ENCODE assay signal across 28 mouse cellular contexts in genomic region chr4:24752517-24753208, GRCm38 (mm10).
DNase-seq lines count a peak whose midpoint lies in the region; ATAC-seq and TF ChIP-seq lines count a peak whose summit lies in the region.
"Had no signal": no experiment of that assay in that cellular context is flagged by ENCODE, and none has a peak within 500 bp of the region (broad histone marks: within the 10 kb centered on the region; RNA-seq: fewer than 3 reads in every experiment).

No protein-coding gene starts in this region.

- DNase-seq in forebrain, embryonic 14.5 days (ENCODE audit: low spot score) = peak; percentile 10
- DNase-seq in layer of hippocampus, adult 2 months (ENCODE audit: low spot score in 2 of 2) = peak; percentile 10 to 19
- no peak for DNase-seq in layer of hippocampus, postnatal 25 days (ENCODE audit: extremely low spot score in 1 of 2, low spot score in 1 of 2)
- peak; percentile 53 for DNase-seq in brain, adult 2 months (ENCODE audit: low read depth, low spot score)
- DNase-seq in forebrain, postnatal 0 days = peak; percentile 73
- DNase-seq in adrenal gland, adult 18-20 months (ENCODE audit: low spot score in 2 of 2) = no peak
- DNase-seq: adrenal gland, postnatal 25 days; cerebellum, adult 11-12 months; cerebellum, postnatal 10 days; gastrocnemius, postnatal 25 days; heart, adult 18-20 months; heart, postnatal 10 days; kidney, adult 9 months; kidney, postnatal 25 days; liver; lung, postnatal 4 days; retina, postnatal 1 day; thymus, adult 2 months; thymus, postnatal 4 days had no signal

- H3K27ac ChIP-seq in forebrain, embryonic 14.5 days (ENCODE audit: low read depth, low read length) = no peak overlapping the region
- no peak overlapping the region for H3K27ac ChIP-seq in forebrain, embryonic 12.5 days
- no peak overlapping the region for H3K27ac ChIP-seq in layer of hippocampus, adult 2 months
- H3K27ac ChIP-seq in forebrain, postnatal 0 days (ENCODE audit: low read depth, low read length) = no peak overlapping the region
- H3K27ac ChIP-seq: hindbrain, postnatal 0 days; limb, embryonic 10.5 days; liver, embryonic 15.5 days; midbrain, embryonic 15.5 days; neural tube, embryonic 13.5 days had no signal

- no peak overlapping the region for H3K9ac ChIP-seq in forebrain, embryonic 14.5 days (ENCODE audit: low read length)
- no peak overlapping the region for H3K9ac ChIP-seq in forebrain, embryonic 12.5 days
- no peak overlapping the region for H3K9ac ChIP-seq in forebrain, postnatal 0 days
- H3K9ac ChIP-seq: heart, embryonic 12.5 days; liver, embryonic 15.5 days; midbrain, embryonic 15.5 days; neural tube, embryonic 13.5 days had no signal

- H3K9me3 ChIP-seq in forebrain, embryonic 14.5 days (replicated peaks; ENCODE audit: control insufficient read depth, low read length) = no peaks in the 10 kb centered on the region
- H3K9me3 ChIP-seq in forebrain, embryonic 12.5 days = no peaks in the 10 kb centered on the region
- no peaks in the 10 kb centered on the region for H3K9me3 ChIP-seq in forebrain, postnatal 0 days (ENCODE audit: low read length)
- H3K9me3 ChIP-seq: heart, embryonic 12.5 days; limb, embryonic 10.5 days; liver, embryonic 15.5 days; midbrain, embryonic 15.5 days; neural tube, embryonic 13.5 days had no signal

- no peaks in the 10 kb centered on the region for H3K27me3 ChIP-seq in forebrain, embryonic 14.5 days (replicated peaks; ENCODE audit: control insufficient read depth, insufficient read depth, low read length)
- H3K27me3 ChIP-seq in forebrain, embryonic 12.5 days = no peaks in the 10 kb centered on the region
- H3K27me3 ChIP-seq in forebrain, postnatal 0 days (ENCODE audit: insufficient read depth, low read length) = no peaks in the 10 kb centered on the region
- H3K27me3 ChIP-seq: heart, embryonic 12.5 days; liver, embryonic 15.5 days; midbrain, embryonic 15.5 days; neural tube, embryonic 13.5 days had no signal

- 80% methylated on average over 8 of the region's 8 CpGs for WGBS in forebrain, embryonic 14.5 days
- WGBS in forebrain, embryonic 12.5 days = 86% methylated on average over 8 of the region's 8 CpGs
- 63% methylated on average over 8 of the region's 8 CpGs for WGBS in forebrain, postnatal 0 days

- peak; percentile 34; the same call in 1 of the 2 replicates for ATAC-seq in forebrain, embryonic 14.5 days
- ATAC-seq in forebrain, embryonic 12.5 days (ENCODE audit: low FRiP score) = no peak
- ATAC-seq in forebrain, postnatal 0 days = peak; percentile 96
- ATAC-seq: CD4-positive, CD25-positive, alpha-beta regulatory T cell, adult 4 months; hindbrain, postnatal 0 days; intestine, embryonic 16.5 days; midbrain, embryonic 15.5 days had no signal

- TF ChIP-seq CTCF in layer of hippocampus, adult 2 months (conservative IDR thresholded peaks at IDR 0.05) = no peak
- no peak for TF ChIP-seq CTCF in forebrain, postnatal 0 days (IDR thresholded peaks at IDR 0.05; ENCODE audit: low read depth)

- H3K36me3 ChIP-seq in forebrain, embryonic 14.5 days (ENCODE audit: control insufficient read depth, insufficient read depth, low read length) = no peaks in the 10 kb centered on the region
- no peaks in the 10 kb centered on the region for H3K36me3 ChIP-seq in forebrain, embryonic 12.5 days (replicated peaks)
- H3K36me3 ChIP-seq in forebrain, postnatal 0 days (ENCODE audit: insufficient read depth) = no peaks in the 10 kb centered on the region
- H3K36me3 ChIP-seq: heart, embryonic 12.5 days; limb, embryonic 10.5 days; liver, embryonic 15.5 days; midbrain, embryonic 15.5 days; neural tube, embryonic 13.5 days had no signal

- no peak overlapping the region for H3K4me2 ChIP-seq in forebrain, embryonic 14.5 days (ENCODE audit: low read length)
- H3K4me2 ChIP-seq in forebrain, embryonic 12.5 days = no peak overlapping the region
- no peak overlapping the region for H3K4me2 ChIP-seq in forebrain, postnatal 0 days (ENCODE audit: low read depth)
- H3K4me2 ChIP-seq: heart, embryonic 12.5 days; liver, embryonic 15.5 days; midbrain, embryonic 15.5 days; neural tube, embryonic 13.5 days had no signal

- H3K4me3 ChIP-seq in forebrain, embryonic 14.5 days (ENCODE audit: low read depth, low read length) = no peak overlapping the region
- no peak overlapping the region for H3K4me3 ChIP-seq in forebrain, embryonic 12.5 days (replicated peaks)
- H3K4me3 ChIP-seq in layer of hippocampus, adult 2 months = no peak overlapping the region
- no peak overlapping the region for H3K4me3 ChIP-seq in forebrain, postnatal 0 days (ENCODE audit: low read depth, low read length)
- H3K4me3 ChIP-seq: heart, embryonic 12.5 days; limb, embryonic 10.5 days; liver, embryonic 15.5 days; midbrain, embryonic 15.5 days; neural tube, embryonic 13.5 days had no signal

- no peaks in the 10 kb centered on the region for H3K4me1 ChIP-seq in forebrain, embryonic 14.5 days (ENCODE audit: control insufficient read depth, insufficient read depth, low read length)
- no peaks in the 10 kb centered on the region for H3K4me1 ChIP-seq in forebrain, embryonic 12.5 days
- H3K4me1 ChIP-seq in forebrain, postnatal 0 days (ENCODE audit: insufficient read depth) = no peaks in the 10 kb centered on the region
- H3K4me1 ChIP-seq: heart, embryonic 12.5 days; limb, embryonic 10.5 days; liver, embryonic 15.5 days; midbrain, embryonic 15.5 days; neural tube, embryonic 13.5 days had no signal

Comparison
In these comparisons a context has a peak if more than half of its experiments do, and no peak if none do; other contexts are left out.
1. DNase-seq: peak in forebrain, embryonic 14.5 days (single experiment), layer of hippocampus, adult 2 months (2 of 2), brain, adult 2 months (single experiment) and forebrain, postnatal 0 days (single experiment); none in layer of hippocampus, postnatal 25 days (0 of 2) and adrenal gland, adult 18-20 months (0 of 2).